Mouse (Mus musculus): ENCODE results near the gene Asphd2.

The Asphd2 gene

DNA sequence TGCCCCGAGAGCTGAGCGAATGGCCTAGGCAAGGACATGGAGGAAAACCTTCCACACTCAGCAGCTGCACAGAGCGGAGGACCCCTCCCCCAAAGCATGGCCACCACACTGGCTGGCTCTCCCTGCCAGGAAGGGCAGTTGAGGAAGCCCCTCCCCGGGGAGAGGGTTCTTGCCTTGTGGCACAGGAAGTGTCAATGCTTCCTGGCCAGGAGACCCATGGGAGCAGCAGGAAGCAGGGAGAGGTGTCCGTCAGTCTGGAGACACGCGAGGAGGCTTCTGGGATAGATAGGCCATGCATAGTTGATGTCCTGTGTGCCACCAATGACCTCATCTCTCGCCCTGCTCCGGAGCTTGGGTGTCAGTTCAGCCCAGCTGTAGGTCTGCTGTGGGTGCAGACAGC is 38.3 kb downstream of the Asphd2 start:
- in situ Hi-C loops (cut with MboI; ENCODE audit: low sequenced_read_pairs): no loop called here

- in situ Hi-C loops (cut with MboI; ENCODE audit: low sequenced_read_pairs): no loop called here
Measured at GRCm38 (mm10) chr5:112355910-112356309, 38.8 kb downstream of the Asphd2 start, which contains the start of gene Gm6583. Gene Gm6583, minus strand, starts transcription at chr5:112356033.

- in situ Hi-C loops (cut with MboI; ENCODE audit: low sequenced_read_pairs): no loop called here
Measured at GRCm38 (mm10) chr5:112355493-112355892, 39.2 kb downstream of the Asphd2 start.

- in situ Hi-C loops (cut with MboI; ENCODE audit: low sequenced_read_pairs): no loop called here
Measured at GRCm38 (mm10) chr5:112349169-112349568, 45.5 kb downstream of the Asphd2 start.

- in situ Hi-C loops (cut with MboI; ENCODE audit: low sequenced_read_pairs): no loop called here
Measured at GRCm38 (mm10) chr5:112346211-112346965, 48.3 kb downstream of the Asphd2 start.

DNA sequence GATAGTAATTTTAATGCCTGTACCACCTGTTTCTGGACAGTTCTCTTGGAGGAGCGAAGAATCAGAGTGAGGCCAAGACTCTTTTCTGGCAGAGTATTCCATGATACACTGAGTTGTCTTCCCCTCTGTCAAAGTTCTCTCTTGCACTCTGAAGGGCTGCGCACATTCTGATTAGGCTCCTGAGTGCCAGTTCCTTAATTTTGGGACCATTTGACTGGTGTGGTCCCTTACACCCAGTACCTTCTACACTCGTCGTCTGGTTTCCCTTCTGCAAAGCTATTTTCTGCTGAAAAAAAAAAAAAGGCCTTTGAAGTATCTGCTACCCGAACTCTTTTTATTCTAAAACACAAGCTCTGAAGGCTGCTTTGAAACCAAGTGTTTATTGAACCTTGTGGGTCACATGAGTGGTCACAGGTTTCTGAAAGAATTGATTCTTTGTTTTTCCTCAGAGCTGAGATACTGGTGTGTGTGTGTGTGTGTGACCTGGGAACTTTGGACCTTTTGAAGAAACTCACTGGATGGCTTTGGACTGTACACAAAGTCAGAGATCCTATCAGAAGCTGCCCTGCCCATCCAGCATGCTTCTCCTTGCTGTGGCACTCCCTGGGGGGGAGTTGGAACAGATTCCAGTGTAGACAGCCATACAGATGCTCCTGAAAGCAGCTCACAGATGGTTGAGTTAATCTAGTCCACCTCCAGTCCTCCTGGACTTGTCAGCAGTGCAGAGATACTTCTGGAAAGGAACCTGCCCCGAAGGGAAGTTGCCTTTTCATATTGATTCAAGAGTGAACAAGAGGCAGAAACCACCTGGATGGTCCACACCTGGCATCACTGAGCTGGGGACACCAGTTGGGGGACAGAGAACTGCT is 50.3 kb downstream of the Asphd2 start:
- in situ Hi-C loops (cut with MboI; ENCODE audit: low sequenced_read_pairs): no loop called here

- in situ Hi-C loops (cut with MboI; ENCODE audit: low sequenced_read_pairs): no loop called here
Measured at GRCm38 (mm10) chr5:112343205-112343595, 51.5 kb downstream of the Asphd2 start.

- in situ Hi-C loops (cut with MboI; ENCODE audit: low sequenced_read_pairs): no loop called here
Measured at GRCm38 (mm10) chr5:112342463-112343204, 52.0 kb downstream of the Asphd2 start, which contains the start of the genes Srrd and Hps4. Gene Srrd, minus strand, starts transcription at chr5:112343040. Gene Hps4, plus strand, starts transcription at chr5:112343083.

GRCm38 (mm10) chr5:112339215-112339614 is 55.5 kb downstream of the Asphd2 start:
- in situ Hi-C loops (cut with MboI; ENCODE audit: low sequenced_read_pairs): no loop called here

GRCm38 (mm10) chr5:112337004-112337403 is 57.7 kb downstream of the Asphd2 start:
- in situ Hi-C loops (cut with MboI; ENCODE audit: low sequenced_read_pairs): no loop called here

GRCm38 (mm10) chr5:112335473-112335872 is 59.2 kb downstream of the Asphd2 start:
- in situ Hi-C loops (cut with MboI; ENCODE audit: low sequenced_read_pairs): no loop called here

Data from CH12F3 (cell line).